In the genomic region with DNA sequence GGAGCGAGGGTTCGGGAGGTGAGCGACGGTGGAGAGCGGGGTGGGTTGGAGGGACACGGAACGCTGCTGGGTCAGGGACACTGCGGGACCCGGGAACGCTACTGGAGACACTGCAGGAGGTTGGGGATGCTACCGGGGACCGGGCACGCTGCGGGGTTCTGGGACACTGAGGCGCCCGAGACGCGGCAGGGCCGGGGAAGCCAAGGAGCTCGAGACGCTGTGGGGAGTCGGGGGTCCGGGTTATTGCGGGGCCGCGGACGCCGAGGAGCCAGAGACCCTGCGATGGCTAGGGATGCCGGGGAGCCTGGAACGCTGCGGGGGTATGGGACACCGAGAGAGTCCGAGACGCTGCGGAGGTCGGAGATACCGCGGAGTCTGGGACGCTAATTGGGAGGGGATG, we compare ENCODE assay signal across 8 mouse cellular contexts. TPM values are rescaled to one million over a fixed set of nuclear protein-coding genes. Genes with fewer than 3 reads are reported as not detected.
A peak's percentile ranks its signal among the peaks of the same experiment; 100 is the strongest.
DNase-seq lines count a peak whose midpoint lies in the region; ATAC-seq lines count a peak whose summit lies in the region.

No protein-coding gene starts in this region.

- H3K27me3 ChIP-seq in forebrain, embryonic 13.5 days: no peaks in the 10 kb centered on the region
- H3K27me3 ChIP-seq in liver, embryonic 11.5 days (replicated peaks; ENCODE audit: control insufficient read depth, insufficient read depth, low read length): no peaks in the 10 kb centered on the region

- H3K36me3 ChIP-seq in forebrain, embryonic 13.5 days (ENCODE audit: poor library complexity, severe bottlenecking): peaks cover 31% of the 10 kb centered on the region
- peaks cover 22% of the 10 kb centered on the region for H3K36me3 ChIP-seq in liver, embryonic 11.5 days (ENCODE audit: control insufficient read depth, insufficient read depth, low read length)

- H3K27ac ChIP-seq in forebrain, embryonic 13.5 days: peak overlapping the region; percentile 70
- H3K27ac ChIP-seq in liver, embryonic 11.5 days (ENCODE audit: low read depth, low read length): peak overlapping the region; percentile 44; the same call in 1 of the 2 replicates

- ATAC-seq in CD4-positive, CD25-positive, alpha-beta regulatory T cell, adult 4 months: peak; percentile 12
- ATAC-seq in forebrain, embryonic 13.5 days: peak; percentile 80
- peak; percentile 62 for ATAC-seq in liver, embryonic 11.5 days (replicated peaks; ENCODE audit: low FRiP score)

- peak overlapping the region; percentile 90 for H3K9ac ChIP-seq in forebrain, embryonic 13.5 days
- peak overlapping the region; percentile 78 for H3K9ac ChIP-seq in liver, embryonic 11.5 days (ENCODE audit: low read depth, low read length)

- peak; percentile 42 for DNase-seq in embryo, embryonic 11 days
- no peak for DNase-seq in embryo, embryonic 9.5 days (ENCODE audit: extremely low spot score)
- no peak for DNase-seq in liver, embryonic 11.5 days (ENCODE audit: low spot score)
- DNase-seq in right cerebral cortex, postnatal 36 days (ENCODE audit: low spot score in 2 of 2): no peak
- DNase-seq in urinary bladder, postnatal 10 days (ENCODE audit: low spot score): no peak
- no peak for DNase-seq in left cerebral cortex, adult 18-20 months (ENCODE audit: low spot score in 2 of 2)

- no peaks in the 10 kb centered on the region for H3K9me3 ChIP-seq in forebrain, embryonic 13.5 days (replicated peaks)
- no peaks in the 10 kb centered on the region for H3K9me3 ChIP-seq in liver, embryonic 11.5 days (ENCODE audit: control insufficient read depth, low read length)

- peaks cover 18% of the 10 kb centered on the region for H3K4me1 ChIP-seq in forebrain, embryonic 13.5 days
- peaks cover 26% of the 10 kb centered on the region for H3K4me1 ChIP-seq in liver, embryonic 11.5 days (replicated peaks; ENCODE audit: control insufficient read depth, insufficient read depth, low read length)

- H3K4me3 ChIP-seq in forebrain, embryonic 13.5 days: peak overlapping the region; percentile 92
- H3K4me3 ChIP-seq in liver, embryonic 11.5 days (ENCODE audit: low read depth, low read length): peak overlapping the region; percentile 79

- peak overlapping the region; percentile 84 for H3K4me2 ChIP-seq in forebrain, embryonic 13.5 days
- peak overlapping the region; percentile 72 for H3K4me2 ChIP-seq in liver, embryonic 11.5 days

- WGBS in forebrain, embryonic 13.5 days: under 1% methylated on average over 40 of the region's 40 CpGs
- under 1% methylated on average over 40 of the region's 40 CpGs for WGBS in liver, embryonic 11.5 days

RNA-seq across cellular contexts. Expression of gene D10Wsu102e, which starts 0.3 kb away (rescaled TPM):
- 1 to 10 TPM; 1.0 to 1.2 TPM for polyA plus RNA-seq in CD4-positive, CD25-positive, alpha-beta regulatory T cell, adult 4 months (2017; shearing (Covaris generic))
- 1.1 and 1.2 TPM in 2 replicates for polyA plus RNA-seq in forebrain, embryonic 13.5 days (2015; fragmentation: Nextera tagmentation; extraction: Ambion mirVana)
- polyA plus RNA-seq in liver, embryonic 11.5 days (2014; fragmentation: Nextera tagmentation; extraction: Ambion mirVana): 0.79 and 0.81 TPM in 2 replicates
- 1 to 10 TPM; 3.0 to 3.5 TPM for total RNA-seq in left cerebral cortex, adult 18-20 months (2021)

RNA-seq across cellular contexts. Expression of gene Slc41a2, which starts 22.7 kb away (rescaled TPM):
- 1 to 10 TPM in 1 of 2 experiments, not detected in 1; 2.0 TPM for polyA plus RNA-seq in CD4-positive, CD25-positive, alpha-beta regulatory T cell, adult 4 months (2017; shearing (Covaris generic))
- polyA plus RNA-seq in forebrain, embryonic 13.5 days (2015; fragmentation: Nextera tagmentation; extraction: Ambion mirVana): 0.92 and 2.3 TPM in 2 replicates
- 0.06 and 0.08 TPM in 2 replicates for polyA plus RNA-seq in liver, embryonic 11.5 days (2014; fragmentation: Nextera tagmentation; extraction: Ambion mirVana)
- 10 to 100 TPM; 25.4 to 26.8 TPM for total RNA-seq in left cerebral cortex, adult 18-20 months (2021)

Comparison
In these comparisons a context has a peak if more than half of its experiments do, and no peak if none do; other contexts are left out.
1. ATAC-seq: peak in every context shown above with its lines; median percentile 80 in forebrain, embryonic 13.5 days; 62 in liver, embryonic 11.5 days; 12 in CD4-positive, CD25-positive, alpha-beta regulatory T cell, adult 4 months.